Mouse (Mus musculus) megakaryocyte, adult 5-6 weeks (primary cell): Measurements from ENCODE around the gene Tox3. TPM values are rescaled to one million over a fixed set of nuclear protein-coding genes. Genes with fewer than 3 reads are reported as not detected.

Experiments used
- ATAC-seq: 2 replicates; pipeline ENCODE4 v1.8.0; 2016; ENCODE audit warnings: mild to moderate bottlenecking, inconsistent platforms; ENCODE audit not compliant: poor library complexity, severe bottlenecking
- total RNA-seq, 2 experiments: library from RNA; stranded (forward) in 1 of 2; stranded (reverse) in 1 of 2; fragments of 153-499, 151-499 nt in 1 of 2; fragments of 221-1000, 200-1000 nt in 1 of 2; gene quantifications; 2 replicates each; pipeline versions ENCODE4 v1.2.3 to v1.2.4; 2015 to 2017

Gene Tox3
- total RNA-seq, 2 experiments from 2014 or later = 0.07 to 0.80 TPM

DNA sequence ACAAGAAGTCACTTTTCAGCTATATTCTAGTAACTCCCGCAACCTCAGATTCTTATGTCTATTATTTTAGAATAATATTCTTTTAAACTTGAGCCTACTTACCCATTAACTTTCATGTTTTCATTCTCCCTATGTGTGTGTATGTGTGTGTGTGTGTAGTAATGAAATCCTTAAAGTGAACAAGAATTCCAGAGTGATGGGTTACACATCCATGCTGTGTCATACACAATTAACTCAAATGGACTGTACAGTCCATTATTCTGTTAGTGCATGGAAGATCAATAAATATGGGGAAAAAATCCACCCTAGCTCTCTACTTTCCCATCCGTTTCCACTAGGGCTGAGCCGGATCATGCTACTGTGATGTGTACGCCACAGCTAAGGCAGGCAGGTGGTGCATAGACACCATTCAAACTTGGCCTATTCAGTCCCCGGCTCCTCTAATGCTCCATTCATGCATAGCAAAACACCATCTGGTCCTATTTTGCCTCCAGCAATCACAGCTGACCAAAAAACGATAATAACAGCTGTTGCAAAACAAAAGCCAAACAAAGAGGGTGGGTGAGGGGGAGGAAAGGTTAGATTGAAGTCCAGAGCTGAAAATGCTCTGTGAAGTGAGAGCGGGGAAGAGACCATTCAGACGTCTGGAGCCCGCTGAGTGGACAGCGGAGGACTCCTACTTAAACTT is 103.5 kb downstream of the Tox3 start:
- ATAC-seq = no peak

DNA sequence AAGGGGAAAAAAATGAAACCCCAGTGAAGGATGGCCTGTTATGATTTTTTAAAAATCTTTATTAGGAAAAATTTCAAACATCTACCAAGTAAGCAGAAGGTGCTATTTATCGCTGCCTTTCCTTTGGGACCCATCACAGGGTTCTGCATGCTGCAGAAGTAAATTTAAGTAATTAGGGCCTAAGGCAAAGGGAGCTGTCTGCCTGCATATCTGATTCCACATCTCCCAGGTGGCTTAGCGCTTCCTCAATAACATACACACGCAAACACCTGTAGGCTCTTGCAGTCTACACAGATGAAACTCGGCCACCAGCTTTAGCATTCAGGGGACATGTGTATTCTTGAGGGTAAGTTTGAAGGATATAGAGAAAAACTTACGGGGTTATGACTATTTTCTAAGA is 104.2 kb downstream of the Tox3 start:
- ATAC-seq = no peak

DNA sequence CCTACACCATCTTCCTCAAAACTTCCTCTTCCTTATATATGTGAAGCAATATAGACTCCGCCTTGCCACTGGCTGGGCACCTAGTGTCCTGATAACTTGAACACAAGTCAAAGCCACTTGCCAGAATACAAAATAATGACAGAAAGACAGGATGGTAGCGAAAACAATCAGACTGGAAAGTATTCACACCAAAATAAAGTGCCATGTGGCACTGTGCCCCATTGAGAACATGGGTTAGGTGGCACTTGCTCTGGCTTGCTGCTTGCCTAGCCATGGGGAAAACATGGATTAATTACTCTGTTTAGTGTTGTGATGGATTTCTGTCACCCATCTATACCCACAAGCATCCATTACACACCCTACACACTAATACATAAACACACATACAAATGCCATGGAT is 105.8 kb downstream of the Tox3 start:
- ATAC-seq = no peak

DNA sequence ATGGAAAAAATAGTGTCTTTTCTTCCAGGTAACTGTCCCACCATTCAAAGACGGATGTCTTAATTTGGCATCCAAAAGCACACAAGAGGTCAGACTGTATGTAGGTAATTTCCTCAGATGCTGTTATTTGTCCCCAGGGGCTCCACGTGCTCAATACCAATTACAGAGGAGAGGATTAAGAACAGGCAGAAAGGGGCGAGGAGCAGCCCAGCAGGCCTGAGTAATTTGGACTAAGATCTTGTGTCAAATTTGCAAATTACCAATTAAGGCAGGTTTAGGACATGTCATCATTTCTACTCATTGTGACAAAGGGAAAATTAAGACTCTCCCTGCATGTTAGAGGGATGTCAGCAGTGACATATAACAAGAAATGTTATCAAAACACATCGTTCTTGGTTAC is 106.7 kb downstream of the Tox3 start:
- ATAC-seq = no peak

DNA sequence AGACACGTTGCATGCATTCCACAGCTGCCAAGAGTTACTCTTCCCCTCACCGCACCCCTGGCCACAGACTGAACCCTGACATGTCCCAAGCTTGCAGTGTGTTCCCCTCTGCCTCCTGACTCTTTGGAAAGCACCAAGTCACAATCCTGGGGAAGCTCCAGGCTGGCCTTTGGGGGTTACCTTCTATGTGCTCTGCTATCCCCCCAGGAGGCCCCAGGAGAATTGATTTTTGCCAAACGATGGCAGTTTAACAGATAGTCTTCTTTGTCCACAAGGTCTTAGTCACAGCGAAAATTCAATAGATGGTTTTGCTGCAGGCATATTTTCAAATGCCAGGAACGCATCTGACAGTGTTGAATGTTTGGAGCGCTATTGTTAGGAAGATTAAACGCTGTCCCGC is 115.6 kb downstream of the Tox3 start:
- ATAC-seq = no peak

DNA sequence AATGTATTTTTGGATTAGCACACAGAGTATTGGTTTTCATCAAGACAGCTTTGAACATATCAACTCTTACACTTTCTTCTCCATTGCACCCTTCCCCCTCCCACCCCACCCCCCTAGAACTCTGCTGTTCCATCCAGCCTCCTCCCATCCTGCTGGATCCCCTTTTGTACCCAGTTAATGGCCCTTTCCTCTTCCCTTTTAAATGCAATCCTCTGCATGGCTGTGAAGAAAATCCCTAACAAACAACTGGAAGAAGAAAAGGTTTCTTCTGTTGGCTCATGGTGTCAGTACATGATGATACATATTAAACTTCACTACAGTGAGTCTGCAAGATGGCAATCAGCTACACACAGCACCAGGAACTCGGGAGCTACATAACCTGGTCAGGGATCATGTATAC is 124.0 kb downstream of the Tox3 start:
- no peak for ATAC-seq

DNA sequence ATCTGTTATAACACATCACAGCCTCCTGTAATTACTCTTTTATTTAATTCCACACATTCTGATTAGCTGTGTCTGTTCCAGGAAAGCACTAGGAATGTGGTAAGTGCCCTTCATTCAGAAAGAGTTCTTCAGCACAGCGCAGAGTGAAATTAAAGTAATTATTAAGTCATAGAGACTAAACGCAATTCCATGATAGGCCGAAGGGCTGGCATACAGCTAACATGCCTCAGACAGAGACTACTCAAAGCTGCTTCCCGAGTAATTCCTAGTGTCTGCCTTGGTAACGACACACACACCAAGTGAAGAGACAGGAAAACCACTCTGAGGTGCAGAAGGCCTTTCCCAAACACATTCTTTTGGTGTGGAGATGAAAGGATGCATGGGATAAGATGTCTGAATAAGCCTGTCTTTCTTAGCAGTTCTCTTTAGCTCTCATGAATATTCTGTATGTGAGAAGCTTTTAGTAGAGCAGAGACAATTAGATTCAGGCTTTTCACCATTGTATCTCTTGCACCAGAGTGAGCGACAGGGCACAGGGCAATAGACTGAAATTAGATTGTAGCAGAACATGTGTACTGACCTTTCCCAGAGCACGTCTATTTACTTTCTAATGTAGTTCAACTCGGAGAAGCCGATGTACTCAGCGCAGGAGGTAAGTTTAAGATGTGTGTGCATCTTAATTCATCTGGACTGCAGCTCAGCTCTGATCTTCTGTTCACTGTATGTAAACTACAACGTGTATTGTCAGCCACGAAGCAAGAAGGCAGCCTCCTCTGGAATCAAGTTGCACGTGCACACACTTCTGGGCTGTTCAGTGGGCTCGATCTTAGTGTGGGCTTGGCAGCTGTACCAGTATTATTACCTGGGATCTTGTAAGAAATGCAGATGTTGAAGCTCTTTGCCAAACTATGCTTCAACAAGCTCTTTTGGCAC is 138.8 kb downstream of the Tox3 start:
- ATAC-seq = no peak
